Mouse (Mus musculus) liver, embryonic 15.5 days (tissue): ENCODE data around the gene Ddb2. TPM values are rescaled to one million over a fixed set of nuclear protein-coding genes. Genes with fewer than 3 reads are reported as not detected.

ENCODE experiments used
- ATAC-seq: fragments of 200-750 bp; cut with Nextera tagmentation; 2 replicates; pipeline ENCODE4 v1.8.0; 2017; ENCODE audit warnings: moderate number of reproducible peaks, mild to moderate bottlenecking, moderate library complexity; ENCODE audit not compliant: insufficient read depth
- H3K27ac ChIP-seq: fragments of 300-500 bp; sonication (generic); replicated peaks from 2 replicates; pipeline ENCODE4 v1.5.1; 2015; ENCODE audit warnings: mild to moderate bottlenecking, inconsistent platforms
- H3K27me3 ChIP-seq: fragments of 300-500 bp; sonication (generic); 2 replicates; pipeline ENCODE4 v1.6.1; 2015; ENCODE audit warnings: mild to moderate bottlenecking, inconsistent platforms
- H3K36me3 ChIP-seq: fragments of 300-500 bp; sonication (generic); replicated peaks from 2 replicates; pipeline ENCODE4 v1.6.1; 2015; ENCODE audit warnings: moderate library complexity, mild to moderate bottlenecking, inconsistent platforms
- H3K4me1 ChIP-seq: fragments of 300-500 bp; sonication (generic); replicated peaks from 2 replicates; pipeline ENCODE4 v1.6.1; 2015; ENCODE audit warnings: inconsistent platforms
- H3K4me2 ChIP-seq: fragments of 300-500 bp; sonication (generic); 2 replicates; pipeline ENCODE4 v1.6.1; 2015; ENCODE audit warnings: moderate library complexity, mild to moderate bottlenecking, inconsistent platforms
- H3K4me3 ChIP-seq: fragments of 300-500 bp; sonication (generic); replicated peaks from 2 replicates; pipeline ENCODE4 v1.5.1; 2015; ENCODE audit warnings: mild to moderate bottlenecking, inconsistent platforms
- H3K9ac ChIP-seq: fragments of 300-500 bp; sonication (generic); 2 replicates; pipeline ENCODE4 v1.6.1; 2015; ENCODE audit warnings: moderate library complexity, mild to moderate bottlenecking, inconsistent platforms
- H3K9me3 ChIP-seq: fragments of 300-500 bp; sonication (generic); replicated peaks from 2 replicates; pipeline ENCODE4 v1.6.1; 2016; ENCODE audit warnings: inconsistent platforms
- WGBS: fragments of 180-500 bp; shearing (Covaris S2); methylation state at CpG from one replicate; pipeline ENCODE4 v1.1.7; 2015; ENCODE audit warnings: mixed read lengths; ENCODE audit not compliant: insufficient replicate concordance; 5-methylcytosine and 5-hydroxymethylcytosine counted together
- polyA plus RNA-seq: library from polyadenylated mRNA; unstranded; fragments of >200 nt; fragmentation: Nextera tagmentation; extraction: Ambion mirVana; gene quantifications from 2 replicates; pipeline ENCODE4 v1.2.1, GENCODE M21; 2015

Ddb2 gene
- 5.8 and 6.1 TPM in 2 replicates for polyA plus RNA-seq

DNA sequence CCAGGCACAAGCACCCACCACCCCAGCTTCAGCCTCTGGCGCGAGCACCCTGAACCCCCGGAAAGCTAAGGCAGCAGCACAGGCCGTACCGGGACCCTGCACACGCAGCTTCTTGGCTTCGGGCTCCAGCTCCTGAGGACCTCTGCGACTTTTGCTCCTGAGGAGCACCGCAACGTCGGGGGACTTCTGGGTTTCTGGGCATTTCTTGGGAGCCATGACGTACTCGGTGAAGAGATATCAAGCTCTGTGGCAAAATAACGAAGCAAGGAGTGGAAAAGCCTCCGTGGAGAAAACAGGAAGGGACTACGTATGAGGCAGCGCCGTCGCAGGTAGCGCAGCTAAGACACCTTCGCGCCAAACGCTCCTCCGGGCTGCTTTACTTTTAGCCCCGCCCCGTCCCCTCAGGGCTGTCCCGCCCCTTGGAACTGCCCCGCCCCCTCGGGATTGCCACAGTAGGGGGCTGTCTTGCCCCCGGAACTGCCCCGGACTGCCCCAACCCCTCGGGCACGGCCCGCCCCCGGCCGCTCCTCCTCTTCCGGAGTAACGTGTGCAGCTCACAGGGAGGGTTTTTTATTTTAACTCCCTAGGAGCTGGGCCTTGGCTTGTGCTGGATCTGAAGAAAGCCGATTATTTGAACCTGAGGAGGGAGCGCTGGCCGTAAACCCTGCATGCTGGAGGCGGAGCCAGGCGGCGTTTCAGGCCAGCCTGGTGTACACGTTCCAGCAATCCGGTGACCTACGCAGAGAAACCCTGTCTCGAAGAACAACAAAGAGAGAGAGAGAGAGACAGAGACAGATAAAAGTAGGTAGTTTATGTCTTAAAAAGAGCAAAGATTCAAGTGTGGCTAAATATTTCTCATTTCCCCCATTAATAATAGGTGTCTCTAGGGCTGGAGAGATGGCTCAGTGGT, at the start of gene Ddb2:
Gene Ddb2 (minus strand): TSS at position 382 of the 910 bp plus-strand sequence.
- WGBS: under 1% methylated on average over 48 of the region's 48 CpGs

DNA sequence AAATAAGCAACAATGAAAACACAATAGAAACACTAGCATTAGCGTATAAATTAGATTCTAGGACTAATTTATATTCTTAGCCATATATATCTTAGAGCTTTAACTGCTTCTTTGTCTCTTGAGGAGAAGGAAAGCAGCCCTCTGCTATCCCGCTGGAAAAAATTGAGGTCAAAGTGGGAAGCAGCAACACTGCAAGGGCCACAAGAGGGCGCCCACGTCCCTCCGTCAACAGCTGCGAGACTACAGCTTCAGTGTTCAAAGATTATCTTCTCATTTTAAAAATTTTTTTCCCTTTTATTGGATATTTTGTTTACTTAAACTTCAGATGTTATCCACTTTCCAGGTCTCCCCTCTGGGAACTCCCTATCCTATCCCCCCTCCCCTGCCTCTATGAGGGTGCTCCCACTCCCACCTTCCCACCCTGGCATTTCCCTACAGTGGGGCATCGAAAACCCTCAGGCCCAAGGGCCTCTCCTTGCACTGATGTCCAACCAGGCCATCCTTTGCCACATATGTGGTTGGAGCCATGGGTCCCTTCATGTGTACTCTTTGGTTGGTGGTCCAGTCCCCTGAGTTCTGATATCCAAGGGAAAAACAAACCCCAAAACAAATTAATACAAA, 49.2 kb upstream of the Ddb2 start:
- no peaks in the 10 kb centered on the region for H3K36me3 ChIP-seq
- no peak overlapping the region for H3K4me2 ChIP-seq
- ATAC-seq: no peak
- H3K27ac ChIP-seq: no peak overlapping the region
- peaks cover 11% of the 10 kb centered on the region for H3K4me1 ChIP-seq
- no peak overlapping the region for H3K9ac ChIP-seq
- no peak overlapping the region for H3K4me3 ChIP-seq
- H3K9me3 ChIP-seq: no peaks in the 10 kb centered on the region
- 15% methylated on average over 7 of the region's 7 CpGs for WGBS
- no peaks in the 10 kb centered on the region for H3K27me3 ChIP-seq

More for the DNA sequence above, at the start of gene Ddb2:
- H3K36me3 ChIP-seq: no peaks in the 10 kb centered on the region
- H3K9me3 ChIP-seq: no peaks in the 10 kb centered on the region
- peak; percentile 98 for ATAC-seq
- peak within 1 kb of the TSS; percentile 72 for H3K9ac ChIP-seq
- H3K27ac ChIP-seq: peak within 1 kb of the TSS; percentile 96
- H3K27me3 ChIP-seq: no peaks in the 10 kb centered on the region
- peak within 1 kb of the TSS; percentile 70 for H3K4me3 ChIP-seq
- peaks cover 23% of the 10 kb centered on the region for H3K4me1 ChIP-seq
- H3K4me2 ChIP-seq: peak within 1 kb of the TSS; percentile 97

GRCm38 (mm10) chr2:91284375-91285199, 47.8 kb upstream of the Ddb2 start:
- H3K4me1 ChIP-seq: peaks cover 11% of the 10 kb centered on the region
- 68% methylated on average over 13 of the region's 13 CpGs for WGBS
- no peak overlapping the region for H3K27ac ChIP-seq
- no peak overlapping the region for H3K4me3 ChIP-seq
- no peak for ATAC-seq
- H3K36me3 ChIP-seq: no peaks in the 10 kb centered on the region
- no peaks in the 10 kb centered on the region for H3K9me3 ChIP-seq
- H3K27me3 ChIP-seq: no peaks in the 10 kb centered on the region
- H3K4me2 ChIP-seq: no peak overlapping the region
- no peak overlapping the region for H3K9ac ChIP-seq

DNA sequence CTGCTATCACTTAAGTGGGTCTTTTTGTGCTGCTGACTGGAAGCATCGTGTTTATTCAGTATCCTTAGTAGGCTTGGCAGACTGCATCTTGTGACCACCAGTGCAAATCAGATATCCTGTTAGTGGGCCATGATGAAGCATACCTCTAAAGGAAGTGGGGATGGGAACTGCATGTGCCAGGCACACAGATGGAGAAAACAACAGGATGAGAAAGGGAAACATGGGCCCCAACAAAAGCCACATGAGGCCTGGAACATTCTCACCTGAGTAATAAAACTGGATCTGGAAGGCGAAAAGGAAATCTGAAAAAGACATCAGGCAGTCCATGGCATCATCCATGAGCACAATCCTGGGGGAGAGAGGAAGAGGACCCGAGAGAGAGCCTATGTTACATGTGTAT, 47.2 kb upstream of the Ddb2 start:
- Histone ChIP-seq H3K4me1 (peaks cover 17% of the 10 kb centered on the region), H3K4me2 (no peak overlapping the region), H3K4me3 (no peak overlapping the region), H3K9me3 (no peaks in the 10 kb centered on the region), H3K27me3 (no peaks in the 10 kb centered on the region), H3K27ac (no peak overlapping the region), H3K36me3 (no peaks in the 10 kb centered on the region), H3K9ac (no peak overlapping the region)
- no peak for ATAC-seq
- WGBS: 52% methylated on average over 3 of the region's 3 CpGs

DNA sequence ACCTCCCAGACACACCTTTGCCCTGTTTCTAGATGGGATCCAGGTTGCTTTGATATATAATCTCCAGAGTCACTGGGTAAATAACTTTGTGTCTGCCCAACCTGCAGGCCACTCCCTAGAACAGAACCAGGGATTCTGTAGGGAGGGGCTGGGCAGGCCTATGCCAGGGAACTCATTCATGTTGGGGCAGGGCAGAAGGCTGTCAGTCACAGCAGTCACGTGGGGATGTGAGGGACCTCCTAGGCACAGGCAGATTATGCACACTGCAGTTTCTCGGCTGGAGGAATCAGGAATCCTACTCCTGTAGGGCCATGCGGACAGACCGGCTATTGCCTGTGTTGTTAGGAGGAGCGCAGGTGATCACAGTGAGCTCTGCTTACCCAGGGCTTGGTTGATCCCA, 44.6 kb upstream of the Ddb2 start:
- peak; percentile 18; the same call in 1 of the 2 replicates for ATAC-seq
- peaks cover 13% of the 10 kb centered on the region for H3K4me1 ChIP-seq
- H3K9me3 ChIP-seq: no peaks in the 10 kb centered on the region
- H3K27ac ChIP-seq: no peak overlapping the region
- WGBS: 70% methylated on average over 5 of the region's 5 CpGs
- H3K4me2 ChIP-seq: no peak overlapping the region
- H3K4me3 ChIP-seq: no peak overlapping the region
- no peak overlapping the region for H3K9ac ChIP-seq
- no peaks in the 10 kb centered on the region for H3K27me3 ChIP-seq
- peaks cover 14% of the 10 kb centered on the region for H3K36me3 ChIP-seq

- Histone ChIP-seq H3K4me2 (no peak overlapping the region), H3K9ac (no peak overlapping the region), H3K4me1 (peaks cover 13% of the 10 kb centered on the region), H3K9me3 (no peaks in the 10 kb centered on the region), H3K27ac (no peak overlapping the region), H3K27me3 (no peaks in the 10 kb centered on the region), H3K36me3 (peaks cover 34% of the 10 kb centered on the region), H3K4me3 (no peak overlapping the region)
- no peak for ATAC-seq
- WGBS: 53% methylated on average over 2 of the region's 2 CpGs
These were observed 42.6 kb upstream of the Ddb2 start for GRCm38 (mm10) chr2:91279372-91279755.

GRCm38 (mm10) chr2:91278749-91279371, 42.1 kb upstream of the Ddb2 start:
- no peak overlapping the region for H3K27ac ChIP-seq
- H3K9ac ChIP-seq: no peak overlapping the region
- 45% methylated on average over 10 of the region's 10 CpGs for WGBS
- ATAC-seq: no peak
- peaks cover 39% of the 10 kb centered on the region for H3K36me3 ChIP-seq
- no peaks in the 10 kb centered on the region for H3K9me3 ChIP-seq
- H3K27me3 ChIP-seq: no peaks in the 10 kb centered on the region
- no peak overlapping the region for H3K4me3 ChIP-seq
- no peak overlapping the region for H3K4me2 ChIP-seq
- H3K4me1 ChIP-seq: peaks cover 13% of the 10 kb centered on the region

- WGBS: 90% methylated on average over 8 of the region's 8 CpGs
- H3K4me2 ChIP-seq: peak overlapping the region; percentile 45; the same call in 1 of the 2 replicates
- no peaks in the 10 kb centered on the region for H3K27me3 ChIP-seq
- peak overlapping the region; percentile 84 for H3K27ac ChIP-seq
- peaks cover 82% of the 10 kb centered on the region for H3K36me3 ChIP-seq
- ATAC-seq: no peak
- H3K9ac ChIP-seq: no peak overlapping the region
- H3K9me3 ChIP-seq: no peaks in the 10 kb centered on the region
- no peak overlapping the region for H3K4me3 ChIP-seq
- H3K4me1 ChIP-seq: peaks cover 43% of the 10 kb centered on the region
These were observed 32.9 kb upstream of the Ddb2 start for GRCm38 (mm10) chr2:91269687-91270133.

- WGBS: 70% methylated on average over 2 of the region's 2 CpGs
- peaks cover 72% of the 10 kb centered on the region for H3K36me3 ChIP-seq
- H3K4me3 ChIP-seq: no peak overlapping the region; the same call in 1 of the 2 replicates
These were observed 31.9 kb upstream of the Ddb2 start for GRCm38 (mm10) chr2:91268706-91269105.

DNA sequence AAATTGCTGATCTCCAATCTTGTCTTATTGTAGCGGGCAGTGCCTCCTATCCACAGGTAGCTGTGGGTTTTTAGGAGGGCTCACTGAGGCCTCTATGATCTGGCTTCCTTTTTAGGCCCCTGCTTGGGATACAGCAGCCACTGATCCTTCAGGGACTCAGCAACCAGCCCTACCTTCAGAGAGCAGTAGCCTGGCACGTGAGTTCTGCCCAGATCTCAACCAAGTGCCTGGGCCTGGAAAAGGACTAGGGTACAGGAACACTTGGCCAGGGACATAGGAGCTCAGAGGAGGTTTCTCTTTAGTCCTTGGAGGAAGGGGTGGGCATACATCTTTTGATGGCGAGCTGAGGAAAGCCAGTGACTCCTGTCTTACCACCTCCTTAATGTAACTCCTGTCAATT, 31.3 kb upstream of the Ddb2 start:
- Histone ChIP-seq H3K9ac (no peak overlapping the region), H3K4me3 (no peak overlapping the region)
- WGBS: 83% methylated on average over 3 of the region's 3 CpGs

More at GRCm38 (mm10) chr2:91268706-91269105, 31.9 kb upstream of the Ddb2 start:
- ATAC-seq: no peak
- H3K9ac ChIP-seq: peak overlapping the region; percentile 32; the same call in 1 of the 2 replicates
- peak overlapping the region; percentile 45 for H3K4me2 ChIP-seq
- peaks cover 53% of the 10 kb centered on the region for H3K4me1 ChIP-seq
- H3K9me3 ChIP-seq: no peaks in the 10 kb centered on the region
- peak overlapping the region; percentile 84 for H3K27ac ChIP-seq
- H3K27me3 ChIP-seq: no peaks in the 10 kb centered on the region

More for the DNA sequence above, 31.3 kb upstream of the Ddb2 start:
- Histone ChIP-seq H3K9me3 (no peaks in the 10 kb centered on the region), H3K4me2 (peak overlapping the region; percentile 10; the same call in 1 of the 2 replicates), H3K27ac (peak overlapping the region; percentile 84), H3K4me1 (peaks cover 56% of the 10 kb centered on the region), H3K36me3 (peaks cover 65% of the 10 kb centered on the region), H3K27me3 (no peaks in the 10 kb centered on the region)
- ATAC-seq: no peak
